Mouse (Mus musculus) stomach, postnatal 0 days (tissue): ENCODE measurements around the gene Rp9.

ENCODE experiments used
- CTCF ChIP-seq: IDR thresholded peaks from 2 replicates; pipeline ENCODE4 v1.5.1; 2016; ENCODE audit warnings: antibody characterized with exemption, low read depth, mild to moderate bottlenecking, moderate library complexity
- EP300 ChIP-seq: optimal IDR thresholded peaks from 2 replicates; pipeline ENCODE3; 2016; ENCODE audit warnings: antibody characterized with exemption

DNA sequence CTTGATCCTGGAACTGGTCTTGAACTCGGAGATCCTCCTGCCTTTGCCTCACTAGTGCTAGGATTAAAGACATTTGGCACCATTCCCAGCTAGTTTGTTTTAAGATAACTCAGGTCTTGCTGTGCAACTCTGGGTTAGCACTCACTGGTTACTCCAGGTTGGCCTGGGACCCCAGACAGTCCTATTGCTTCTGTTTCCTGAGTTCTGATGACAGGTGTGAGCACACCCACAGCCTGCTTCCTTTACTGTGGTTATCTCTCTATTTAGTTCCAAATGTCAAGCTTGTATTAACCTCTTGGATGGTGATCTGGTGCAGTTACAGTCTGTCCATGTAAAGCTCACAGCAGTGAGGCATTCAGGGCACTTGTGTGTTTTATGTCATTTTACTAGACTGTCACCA is 46.0 kb downstream of the Rp9 start:
- TF ChIP-seq CTCF (no peak), EP300 (no peak)
